Mouse (Mus musculus) midbrain, embryonic 11.5 days (tissue): ENCODE data around the gene Arfgap3. TPM values are rescaled to one million over a fixed set of nuclear protein-coding genes. Genes with fewer than 3 reads are reported as not detected.
"Not testable (repeated sequence)": the region's sequence is repeated elsewhere in the genome, so short reads cannot be mapped to it uniquely, and the experiment has no call there.

ENCODE experiments used
- ATAC-seq: fragments of 200-750 bp; cut with Nextera tagmentation; 2 replicates; pipeline ENCODE4 v1.8.0; 2017; ENCODE audit warnings: moderate TSS enrichment, moderate library complexity; ENCODE audit not compliant: low FRiP score
- DNase-seq: peaks from one replicate; pipeline ENCODE4 v3.0.0; 2015; ENCODE audit warnings: low spot score; ENCODE audit errors: missing footprints
- H3K27ac ChIP-seq: fragments of 300-500 bp; sonication (generic); 2 replicates; pipeline ENCODE4 v1.5.1; 2014; ENCODE audit warnings: low read depth, low read length
- H3K27me3 ChIP-seq: fragments of 300-500 bp; sonication (generic); 2 replicates; pipeline ENCODE4 v1.6.1; 2014; ENCODE audit warnings: mild to moderate bottlenecking, low read length, moderate library complexity, mixed read lengths; ENCODE audit not compliant: control insufficient read depth, insufficient read depth
- H3K36me3 ChIP-seq: fragments of 300-500 bp; sonication (generic); 2 replicates; pipeline ENCODE4 v1.6.1; 2014; ENCODE audit warnings: mild to moderate bottlenecking, low read length, moderate library complexity, mixed read lengths; ENCODE audit not compliant: control insufficient read depth, insufficient read depth
- H3K4me1 ChIP-seq: fragments of 300-500 bp; sonication (generic); 2 replicates; pipeline ENCODE4 v1.6.1; 2014; ENCODE audit warnings: low read length; ENCODE audit not compliant: control insufficient read depth, insufficient read depth
- H3K4me2 ChIP-seq: fragments of 300-500 bp; sonication (generic); 2 replicates; pipeline ENCODE4 v1.6.1; 2014; ENCODE audit warnings: mild to moderate bottlenecking, moderate library complexity
- H3K4me3 ChIP-seq: fragments of 300-500 bp; sonication (generic); 2 replicates; pipeline ENCODE4 v1.5.1; 2014; ENCODE audit warnings: low read depth, low read length
- H3K9ac ChIP-seq: fragments of 300-500 bp; sonication (generic); 2 replicates; pipeline ENCODE4 v1.6.1; 2014; ENCODE audit warnings: low read length
- H3K9me3 ChIP-seq: fragments of 300-500 bp; sonication (generic); 2 replicates; pipeline ENCODE4 v1.6.1; 2016; ENCODE audit warnings: low read length; ENCODE audit not compliant: control insufficient read depth
- WGBS: fragments of 180-500 bp; shearing (Covaris S2); extraction: QIAGEN DNeasy Blood & Tissue Kit; methylation state at CpG from one replicate; pipeline ENCODE4 v1.1.7; 2014; 5-methylcytosine and 5-hydroxymethylcytosine counted together
- polyA plus RNA-seq: library from polyadenylated mRNA; unstranded; fragments of >200 nt; fragmentation: Nextera tagmentation; extraction: Ambion mirVana; gene quantifications from 2 replicates; pipeline ENCODE4 v1.2.1, GENCODE M21; 2014

Arfgap3 gene
- polyA plus RNA-seq, 1 experiment from 2014 or later, result 36.1 TPM

GRCm38 (mm10) chr15:83274237-83274636 lies 75.8 kb downstream of the Arfgap3 start:
- not testable (repeated sequence) for H3K9me3 ChIP-seq, H3K27me3 ChIP-seq, H3K4me3 ChIP-seq, DNase-seq, H3K4me2 ChIP-seq, H3K27ac ChIP-seq, ATAC-seq, H3K36me3 ChIP-seq, H3K4me1 ChIP-seq, H3K9ac ChIP-seq

GRCm38 (mm10) chr15:83273017-83273416 lies 77.0 kb downstream of the Arfgap3 start:
- DNase-seq (peak; percentile 68), ATAC-seq (no peak)
- Histone ChIP-seq H3K4me2 (no peak overlapping the region), H3K27ac (no peak overlapping the region), H3K4me1 (no peaks in the 10 kb centered on the region), H3K27me3 (no peaks in the 10 kb centered on the region), H3K9ac (no peak overlapping the region), H3K9me3 (no peaks in the 10 kb centered on the region), H3K36me3 (no peaks in the 10 kb centered on the region), H3K4me3 (no peak overlapping the region)
- 92% methylated on average over 2 of the region's 2 CpGs for WGBS

- not testable (repeated sequence) for ATAC-seq
Measured at GRCm38 (mm10) chr15:83271221-83271620, 78.8 kb downstream of the Arfgap3 start.

GRCm38 (mm10) chr15:83269985-83270384 lies 80.1 kb downstream of the Arfgap3 start:
- H3K27ac ChIP-seq, H3K4me1 ChIP-seq, H3K4me3 ChIP-seq, H3K4me2 ChIP-seq, H3K9ac ChIP-seq, H3K27me3 ChIP-seq, DNase-seq, H3K36me3 ChIP-seq, H3K9me3 ChIP-seq, ATAC-seq: not testable (repeated sequence)
- 93% methylated on average over 6 of the region's 6 CpGs for WGBS

More at GRCm38 (mm10) chr15:83271221-83271620, 78.8 kb downstream of the Arfgap3 start:
- not testable (repeated sequence) for H3K4me1 ChIP-seq, H3K9ac ChIP-seq, DNase-seq, H3K27ac ChIP-seq, H3K4me2 ChIP-seq, H3K4me3 ChIP-seq, H3K36me3 ChIP-seq, H3K27me3 ChIP-seq, H3K9me3 ChIP-seq
- WGBS, result 33% methylated on average over 9 of the region's 9 CpGs

GRCm38 (mm10) chr15:83268428-83268827 lies 81.6 kb downstream of the Arfgap3 start:
- H3K9me3 ChIP-seq, H3K27me3 ChIP-seq, ATAC-seq, H3K4me3 ChIP-seq, H3K4me1 ChIP-seq, DNase-seq, H3K27ac ChIP-seq, H3K4me2 ChIP-seq, H3K9ac ChIP-seq, H3K36me3 ChIP-seq: not testable (repeated sequence)
- WGBS, result 80% methylated on average over 7 of the region's 7 CpGs

- no peaks in the 10 kb centered on the region for H3K4me1 ChIP-seq
- 15% methylated on average over 1 of the region's 1 CpGs for WGBS
- no peak overlapping the region for H3K9ac ChIP-seq
- no peak for DNase-seq
- no peak overlapping the region for H3K27ac ChIP-seq
- no peak for ATAC-seq
- no peaks in the 10 kb centered on the region for H3K9me3 ChIP-seq
- H3K4me2 ChIP-seq, result no peak overlapping the region
- no peak overlapping the region for H3K4me3 ChIP-seq
- no peaks in the 10 kb centered on the region for H3K36me3 ChIP-seq
- no peaks in the 10 kb centered on the region for H3K27me3 ChIP-seq
Measured at GRCm38 (mm10) chr15:83265269-83265668, 84.8 kb downstream of the Arfgap3 start.

- Histone ChIP-seq H3K36me3 (no peaks in the 10 kb centered on the region), H3K4me3 (no peak overlapping the region), H3K27ac (no peak overlapping the region), H3K9ac (no peak overlapping the region), H3K4me1 (no peaks in the 10 kb centered on the region), H3K9me3 (no peaks in the 10 kb centered on the region), H3K27me3 (no peaks in the 10 kb centered on the region), H3K4me2 (no peak overlapping the region)
- DNase-seq (no peak), ATAC-seq (no peak)
- 77% methylated on average over 5 of the region's 5 CpGs for WGBS
Measured at GRCm38 (mm10) chr15:83263405-83263804, 86.6 kb downstream of the Arfgap3 start.

GRCm38 (mm10) chr15:83257906-83258305 lies 92.1 kb downstream of the Arfgap3 start:
- Histone ChIP-seq H3K36me3 (no peaks in the 10 kb centered on the region), H3K4me1 (no peaks in the 10 kb centered on the region), H3K27me3 (no peaks in the 10 kb centered on the region), H3K27ac (no peak overlapping the region), H3K4me3 (no peak overlapping the region), H3K9ac (no peak overlapping the region), H3K9me3 (no peaks in the 10 kb centered on the region), H3K4me2 (no peak overlapping the region)
- WGBS, result 89% methylated on average over 13 of the region's 13 CpGs
- ATAC-seq (no peak), DNase-seq (no peak)

GRCm38 (mm10) chr15:83256491-83256890 lies 93.6 kb downstream of the Arfgap3 start:
- Histone ChIP-seq H3K4me2 (no peak overlapping the region), H3K9ac (no peak overlapping the region), H3K27me3 (peaks cover 12% of the 10 kb centered on the region), H3K36me3 (no peaks in the 10 kb centered on the region), H3K4me3 (no peak overlapping the region), H3K9me3 (no peaks in the 10 kb centered on the region), H3K27ac (no peak overlapping the region), H3K4me1 (peaks cover 2% of the 10 kb centered on the region; the same call in 1 of the 2 replicates)
- no peak for ATAC-seq
- DNase-seq, result no peak
- 80% methylated on average over 4 of the region's 4 CpGs for WGBS

GRCm38 (mm10) chr15:83255944-83256343 lies 94.1 kb downstream of the Arfgap3 start:
- Histone ChIP-seq H3K4me3 (no peak overlapping the region), H3K4me2 (no peak overlapping the region), H3K27ac (no peak overlapping the region), H3K36me3 (no peaks in the 10 kb centered on the region), H3K27me3 (peaks cover 17% of the 10 kb centered on the region), H3K9ac (no peak overlapping the region), H3K4me1 (peaks cover 5% of the 10 kb centered on the region; the same call in 1 of the 2 replicates), H3K9me3 (no peaks in the 10 kb centered on the region)
- WGBS, result 89% methylated on average over 7 of the region's 7 CpGs
- ATAC-seq, result no peak
- no peak for DNase-seq
